Mouse (Mus musculus): ENCODE measurements around the gene Spsb4.

Gene Spsb4

DNA sequence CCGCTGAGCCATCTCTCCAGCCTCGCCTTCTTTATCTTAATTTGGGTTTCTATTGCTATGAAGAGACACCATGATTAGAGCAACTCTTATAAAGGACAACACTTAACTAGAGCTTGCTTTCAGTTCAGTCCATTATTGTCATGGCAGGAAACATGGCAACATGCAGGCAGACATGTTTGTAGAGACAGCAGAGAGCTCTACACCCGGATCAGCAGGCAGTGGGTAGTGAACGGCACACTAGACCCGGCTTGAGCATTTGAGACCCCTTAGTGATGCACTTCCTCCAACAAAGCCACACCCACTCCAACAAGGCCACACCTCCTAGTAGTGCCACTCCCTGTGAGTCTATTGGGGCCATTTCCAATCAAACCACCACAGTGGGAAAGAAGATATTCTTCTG, 3.7 kb upstream of the Spsb4 start:
- ChIA-PET CTCF (interaction anchor here in 3 of 4 experiments (0.7 to 1.3 kb wide), 3 partner anchors 62 to 247 kb away, joined by 3 to 4 read pairs (median 3); no protein-coding TSS in a partner anchor), POLR2A (interaction anchor here in 1 of 4 experiments (1.2 kb wide), 1 partner anchor 26 kb away, joined by 3 read pairs; no protein-coding TSS in a partner anchor)

DNA sequence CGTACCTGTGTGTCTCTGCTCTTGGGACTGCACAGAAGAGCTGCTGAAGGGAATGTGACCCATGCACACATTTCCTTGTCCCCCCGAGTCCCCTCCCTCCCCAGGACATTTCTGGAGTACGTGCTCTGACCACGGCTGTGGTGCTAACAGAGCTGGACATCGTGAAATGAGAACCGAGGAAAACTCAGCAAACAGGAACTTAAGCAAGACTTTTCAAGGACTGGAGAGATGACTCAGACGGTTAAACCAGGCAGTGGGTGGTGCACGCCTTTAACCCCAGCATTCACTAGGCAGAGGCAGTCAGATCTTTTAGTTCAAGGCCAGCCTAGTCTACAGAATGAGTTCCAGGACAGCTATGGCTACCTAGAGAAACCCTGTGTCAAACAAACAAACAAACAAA, 1.5 kb upstream of the Spsb4 start:
- CTCF ChIA-PET = no interaction called here

DNA sequence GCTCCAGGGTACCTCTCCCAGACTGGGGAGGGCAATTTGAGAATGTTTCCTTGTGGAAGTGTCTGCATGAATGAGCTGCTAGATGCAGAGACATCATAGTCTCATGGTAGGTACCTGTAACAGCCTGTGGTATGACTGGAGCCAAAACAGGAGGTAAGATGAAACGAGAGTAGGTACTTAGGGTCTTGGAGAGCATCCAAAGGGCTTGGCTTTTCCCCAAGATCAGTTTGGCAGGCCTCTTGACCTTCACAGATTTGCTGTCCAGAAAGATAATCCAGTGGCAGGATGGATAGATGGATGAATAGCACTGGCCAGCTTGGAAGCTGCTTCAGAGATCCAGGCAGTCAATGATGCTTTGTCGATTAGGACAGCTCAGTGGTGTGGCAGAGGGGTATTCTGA, 1.0 kb upstream of the Spsb4 start:
- ChIA-PET POLR2A (interaction anchor here in 3 of 4 experiments (0.6 to 1.6 kb wide), 4 partner anchors 9 to 131 kb away, joined by 3 to 5 read pairs (median 4); no protein-coding TSS in a partner anchor), CTCF (interaction anchor here (1.1 to 2.6 kb wide), 6 partner anchors 57 to 131 kb away, joined by 3 to 13 read pairs (median 6); no protein-coding TSS in a partner anchor)

More for the DNA sequence above, 1.5 kb upstream of the Spsb4 start:
- POLR2A ChIA-PET = interaction anchor here in 3 of 4 experiments (0.6 to 1.5 kb wide), 4 partner anchors 10 to 131 kb away, joined by 3 to 4 read pairs (median 4); no protein-coding TSS in a partner anchor

DNA sequence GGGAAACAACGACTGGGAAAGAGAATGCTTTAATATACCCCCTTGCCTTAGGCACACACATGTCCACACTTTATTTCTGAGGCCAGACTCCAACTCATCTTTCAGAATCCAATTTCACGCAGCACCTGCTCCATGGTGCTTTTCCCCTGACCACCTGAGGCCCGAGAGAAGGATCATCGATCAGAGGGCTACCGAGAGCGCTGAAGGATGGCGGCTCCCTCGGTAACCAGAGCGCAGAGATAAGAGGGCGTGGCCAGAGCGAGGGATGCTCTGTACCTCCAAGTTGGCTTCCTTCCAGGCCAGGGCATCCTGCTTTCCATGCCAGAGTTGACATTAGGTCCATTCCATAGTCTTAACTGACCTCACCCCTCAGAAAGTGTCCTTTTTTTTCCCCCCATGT, 588 bp upstream of the Spsb4 start:
- ChIA-PET CTCF (interaction anchor here (0.5 to 2.6 kb wide), 14 partner anchors 8 to 143 kb away, joined by 3 to 13 read pairs (median 4); no protein-coding TSS in a partner anchor), POLR2A (interaction anchor here (0.7 to 1.6 kb wide), 13 partner anchors 8 to 1544 kb away, joined by 3 to 5 read pairs (median 3); partner anchors contain the start of gene Slc25a36 (in 1 of the 4))

DNA sequence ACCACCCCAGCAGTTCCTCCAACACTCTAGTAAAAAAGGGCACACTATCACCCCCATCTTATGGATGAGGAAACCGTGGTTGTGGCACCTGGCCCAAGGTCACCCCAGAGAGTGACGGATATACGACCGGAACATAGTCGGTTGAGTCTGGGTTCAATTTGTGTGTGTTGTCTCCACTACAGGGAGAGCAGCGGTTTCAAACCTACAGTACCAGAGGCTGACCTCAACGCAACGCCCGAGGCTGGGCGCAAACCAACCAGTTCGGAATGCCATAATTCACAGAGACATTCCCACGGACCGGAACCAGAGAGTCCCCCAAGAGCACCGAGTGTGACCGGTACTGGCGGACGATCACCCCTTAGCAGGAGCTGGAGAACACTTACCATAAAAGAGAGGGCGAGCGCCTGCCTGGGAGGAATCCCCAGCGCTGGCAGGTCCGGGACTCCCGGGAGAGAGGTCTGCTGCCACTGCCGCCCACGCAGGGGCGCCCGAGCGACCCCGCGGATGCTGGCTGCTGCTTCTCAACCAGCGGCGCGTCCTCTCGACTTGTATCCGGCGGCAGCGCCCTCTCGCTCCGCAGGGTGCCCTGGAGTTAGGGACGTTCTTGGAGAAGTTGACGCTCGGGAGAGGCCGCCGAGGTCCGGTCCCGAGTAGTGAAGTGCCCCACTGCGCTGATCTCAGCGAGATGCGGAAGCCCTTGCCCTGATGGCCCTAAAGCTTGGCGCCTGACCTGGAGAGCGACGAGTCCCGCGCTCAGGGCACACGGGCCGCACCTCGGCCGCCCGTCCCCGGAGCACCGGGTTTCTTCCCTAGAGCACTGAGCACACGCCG, 617 bp downstream of the Spsb4 start:
- POLR2A ChIA-PET = interaction anchor here (0.7 to 1.6 kb wide), 23 partner anchors 9 to 1545 kb away, joined by 3 to 9 read pairs (median 3); partner anchors contain the start of gene Slc25a36 (in 1 of the 4)
- CTCF ChIA-PET = interaction anchor here (0.6 to 2.6 kb wide), 20 partner anchors 10 to 144 kb away, joined by 3 to 13 read pairs (median 4); no protein-coding TSS in a partner anchor

DNA sequence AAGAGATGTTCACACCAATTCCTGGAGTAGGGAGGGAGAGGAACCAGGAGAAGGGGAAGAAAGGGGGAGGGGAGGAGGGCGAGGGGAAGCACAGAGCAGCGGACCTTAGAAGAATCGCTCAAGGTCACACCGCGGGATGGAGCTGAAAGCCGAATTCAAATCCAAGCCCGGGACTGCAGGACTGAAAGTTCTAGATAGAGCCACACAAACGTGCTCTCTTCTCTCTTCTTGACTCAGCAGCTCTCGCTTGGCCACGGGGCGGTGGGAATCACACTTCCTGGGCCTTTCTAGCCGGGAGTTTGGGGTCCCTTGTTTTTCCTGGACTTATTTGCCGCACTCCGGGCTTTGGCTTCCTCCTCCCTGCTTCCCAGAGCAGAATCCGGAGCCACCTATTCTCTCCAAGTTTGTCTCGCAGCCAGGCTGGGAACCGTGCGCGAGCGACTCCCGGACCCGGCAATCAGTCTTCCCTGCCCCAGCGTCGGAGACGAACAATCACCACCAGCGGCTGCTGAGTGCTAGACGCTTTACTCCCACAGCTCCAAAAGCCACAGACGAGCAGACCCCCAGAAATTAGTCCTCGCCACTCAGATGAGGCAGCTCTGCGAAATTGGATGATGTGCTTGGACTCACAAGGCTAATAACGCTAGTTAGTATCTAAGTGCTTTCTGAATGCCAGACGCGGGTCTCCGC, 1.4 kb downstream of the Spsb4 start:
- POLR2A ChIA-PET = interaction anchor here in 3 of 4 experiments (0.7 to 1.3 kb wide), 6 partner anchors 16 to 97 kb away, joined by 3 to 4 read pairs (median 3); partner anchors contain the start of gene Slc25a36 (in 1 of the 3)
- CTCF ChIA-PET = interaction anchor here in 2 of 4 experiments (0.8 to 2.6 kb wide), 4 partner anchors 10 to 128 kb away, joined by 3 to 9 read pairs (median 4); no protein-coding TSS in a partner anchor

DNA sequence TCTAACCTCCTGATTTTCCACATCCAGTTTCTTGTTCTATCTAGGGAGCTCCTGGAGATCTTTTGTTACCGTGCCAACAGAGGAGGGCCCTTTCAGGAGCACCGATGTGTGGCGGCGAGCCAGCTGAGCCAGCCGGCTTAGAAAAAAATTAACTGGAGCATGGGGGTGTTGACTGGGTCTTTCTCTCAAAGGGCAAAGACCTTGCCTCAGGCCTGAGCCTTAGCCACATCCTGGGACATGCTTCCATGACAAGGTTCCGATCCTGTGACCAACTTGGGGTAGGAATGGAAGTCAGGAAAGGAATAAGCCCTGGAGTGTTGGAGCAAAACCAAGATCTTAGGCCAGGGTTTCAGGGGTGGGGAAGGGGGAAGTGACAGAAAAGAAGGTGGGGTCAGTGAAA, 2.9 kb downstream of the Spsb4 start:
- CTCF ChIA-PET = interaction anchor here in 1 of 4 experiments (0.7 to 0.9 kb wide), 2 partner anchors 55 to 1276 kb away, joined by 3 to 4 read pairs; no protein-coding TSS in a partner anchor
- POLR2A ChIA-PET = no interaction called here

DNA sequence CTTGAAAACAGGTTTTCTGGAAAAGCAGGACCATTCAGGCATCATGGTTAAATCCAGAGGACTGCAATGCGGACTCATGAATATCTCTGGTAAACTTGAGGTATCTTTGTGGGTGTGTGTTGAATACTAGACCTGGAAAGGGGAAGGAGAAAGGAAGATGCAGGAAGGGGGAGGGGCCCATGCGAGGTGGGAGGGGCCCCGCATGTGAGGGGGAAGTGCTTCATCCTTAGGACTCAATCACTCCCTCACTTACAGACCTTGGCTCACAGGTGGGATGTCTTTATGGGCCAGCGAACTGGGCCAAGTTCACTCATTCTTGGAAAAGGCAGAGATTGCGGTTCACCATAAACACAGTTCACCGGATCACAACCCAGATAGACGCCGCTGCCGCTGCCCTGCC, 4.9 kb downstream of the Spsb4 start:
- ChIA-PET POLR2A (interaction anchor here in 2 of 4 experiments (1.0 to 1.5 kb wide), 4 partner anchors 12 to 632 kb away, joined by 3 to 4 read pairs (median 4); partner anchors contain the start of gene Slc25a36 (in 1 of the 2)), CTCF (interaction anchor here in 2 of 4 experiments (0.5 to 1.2 kb wide), 5 partner anchors 53 to 125 kb away, joined by 3 to 6 read pairs (median 3); no protein-coding TSS in a partner anchor)

DNA sequence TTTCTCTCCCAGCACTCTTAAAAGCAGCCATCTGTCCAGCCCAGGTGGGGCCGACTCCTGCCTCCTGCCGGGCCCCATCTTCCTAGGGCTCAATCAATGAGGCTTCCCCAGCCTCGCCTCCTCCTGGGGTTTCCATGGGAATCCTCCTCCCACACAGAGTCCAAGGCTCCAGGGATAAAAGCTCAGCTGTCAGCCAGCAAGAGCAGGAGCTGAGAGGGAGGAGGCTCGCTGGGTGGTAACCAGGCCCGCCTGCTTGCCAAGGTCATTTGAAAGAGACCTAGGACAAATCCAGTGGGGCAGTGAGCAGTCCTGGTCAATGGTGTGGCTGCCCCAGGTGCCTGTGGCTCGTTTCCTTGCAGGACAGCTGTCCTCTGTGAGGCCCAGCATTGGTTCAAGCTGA, 5.5 kb downstream of the Spsb4 start:
- POLR2A ChIA-PET = interaction anchor here in 3 of 4 experiments (0.5 to 1.5 kb wide), 7 partner anchors 12 to 632 kb away, joined by 3 to 9 read pairs (median 4); partner anchors contain the start of gene Slc25a36 (in 2 of the 3)
- CTCF ChIA-PET = interaction anchor here in 2 of 4 experiments (0.8 to 1.2 kb wide), 5 partner anchors 53 to 124 kb away, joined by 3 to 6 read pairs (median 4); no protein-coding TSS in a partner anchor

DNA sequence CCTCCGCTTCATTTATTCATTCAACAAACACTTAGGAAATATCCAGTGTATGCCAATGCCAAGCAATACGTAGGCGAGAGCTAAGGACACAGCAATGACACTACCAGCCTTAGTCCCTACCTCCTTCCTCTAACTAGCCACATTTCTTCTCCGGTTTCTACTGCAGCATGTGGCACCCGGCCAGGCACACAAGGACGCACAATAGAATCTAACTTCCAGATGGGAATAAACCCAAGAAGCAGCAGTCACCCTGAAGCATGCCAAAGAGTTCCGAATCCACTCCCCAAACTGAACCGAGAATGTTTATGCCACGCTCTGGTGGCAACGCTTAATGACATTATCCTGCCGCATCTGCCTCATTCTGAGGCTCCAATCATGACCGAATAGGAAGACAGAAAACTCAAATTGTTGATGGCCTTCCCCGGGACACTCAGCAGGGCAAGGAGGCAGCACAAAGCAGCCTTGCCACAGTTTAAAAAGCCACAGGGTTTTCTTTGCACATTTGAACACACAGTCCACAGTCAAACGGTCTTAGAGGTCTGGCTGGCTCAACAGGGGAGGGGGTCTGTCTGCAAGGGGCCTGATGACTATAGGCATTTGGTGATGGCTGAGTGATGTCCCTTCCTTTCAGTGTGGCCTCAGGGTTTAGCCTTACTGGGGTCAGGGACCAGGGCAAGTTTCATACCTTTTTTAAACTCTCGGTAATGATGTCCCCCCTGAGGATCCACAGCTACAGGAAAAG, 7.0 kb downstream of the Spsb4 start:
- CTCF ChIA-PET = no interaction called here
- POLR2A ChIA-PET = no interaction called here

DNA sequence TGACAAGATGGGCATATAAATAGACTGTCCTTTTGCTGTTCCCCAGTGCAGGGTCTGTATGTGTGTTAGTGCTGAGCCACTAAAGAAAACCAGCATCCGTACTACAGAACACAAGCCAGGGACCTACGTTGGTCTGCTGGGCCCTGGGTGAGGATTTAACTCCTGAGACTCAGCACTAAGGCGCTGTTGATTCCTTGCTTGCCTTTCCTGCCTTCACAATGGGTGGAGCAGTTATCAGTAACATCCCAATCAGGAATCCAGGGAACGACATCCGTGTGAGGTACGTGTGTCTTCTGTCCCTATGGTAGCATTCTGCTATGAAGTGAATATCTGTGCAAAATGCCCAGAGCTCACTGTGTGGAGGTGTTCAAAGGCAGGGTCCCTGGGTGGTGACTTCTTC, 8.2 kb downstream of the Spsb4 start:
- ChIA-PET CTCF (interaction anchor here in 1 of 4 experiments (1.2 kb wide), 1 partner anchor 94 kb away, joined by 3 read pairs; no protein-coding TSS in a partner anchor), POLR2A (interaction anchor here in 1 of 4 experiments (1.1 kb wide), 1 partner anchor 10 kb away, joined by 3 read pairs; no protein-coding TSS in a partner anchor)

DNA sequence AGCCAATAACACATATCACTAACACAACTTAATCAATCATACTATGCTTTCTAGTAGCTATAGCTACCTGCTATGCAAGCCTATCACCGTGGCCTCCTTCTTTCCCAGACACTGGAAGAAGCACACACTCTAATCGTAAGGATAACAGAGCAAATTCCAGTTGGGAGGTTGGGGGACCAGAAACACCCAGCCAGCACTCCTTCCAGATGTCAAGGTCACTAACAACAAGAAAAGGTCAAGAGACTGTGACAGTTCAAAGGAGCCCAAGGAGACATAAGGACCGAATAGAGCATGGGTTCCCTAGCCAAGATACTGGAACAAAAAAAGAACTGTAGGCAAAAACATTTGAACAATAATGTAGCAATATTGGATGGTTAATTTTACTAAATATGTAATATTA, 13.9 kb downstream of the Spsb4 start:
- ChIA-PET CTCF (no interaction called here), POLR2A (no interaction called here)

DNA sequence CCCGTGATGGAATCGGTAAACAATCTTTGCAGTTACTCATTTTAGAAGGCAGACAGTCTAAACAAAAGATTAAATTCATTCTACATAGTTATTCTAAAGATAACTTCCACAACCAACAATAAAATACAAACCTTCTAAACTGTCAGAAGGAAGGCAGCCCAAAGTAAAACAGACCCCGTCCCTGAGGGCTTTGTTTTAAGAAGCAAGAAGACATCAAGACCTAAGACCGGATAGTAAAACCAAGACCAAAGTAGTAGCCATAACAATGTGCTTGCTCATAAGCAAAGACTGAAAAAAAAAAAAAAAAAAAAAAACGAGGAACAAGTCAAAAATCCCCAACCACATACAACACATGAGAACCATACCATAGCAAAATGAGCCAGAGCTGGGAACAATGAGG, 15.5 kb downstream of the Spsb4 start:
- CTCF ChIA-PET = no interaction called here

DNA sequence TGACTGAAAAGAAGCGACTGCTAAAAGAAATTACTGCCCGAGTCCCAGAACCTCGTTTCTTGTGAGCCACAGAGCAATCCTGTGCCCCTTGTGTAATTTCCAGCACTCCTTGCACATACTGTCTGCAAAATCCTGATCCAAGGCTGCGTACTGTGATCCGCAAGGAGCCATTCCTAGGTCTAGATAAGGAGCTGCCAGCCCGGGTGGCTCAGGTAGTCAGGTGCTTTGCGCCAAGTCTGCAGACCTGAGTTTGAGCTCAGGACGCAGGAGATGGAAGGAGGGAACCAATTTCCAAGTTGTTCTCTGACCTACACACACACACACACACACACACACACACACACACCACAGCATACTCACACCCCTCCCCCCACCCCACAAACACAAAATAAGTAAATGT, 16.0 kb downstream of the Spsb4 start:
- ChIA-PET CTCF (interaction anchor here in 1 of 4 experiments (0.6 kb wide), 1 partner anchor 212 kb away, joined by 3 read pairs; no protein-coding TSS in a partner anchor), POLR2A (interaction anchor here in 1 of 4 experiments (0.6 kb wide), 1 partner anchor 103 kb away, joined by 3 read pairs; no protein-coding TSS in a partner anchor)

More for the DNA sequence above, 15.5 kb downstream of the Spsb4 start:
- POLR2A ChIA-PET = interaction anchor here in 2 of 4 experiments (0.6 to 0.7 kb wide), 4 partner anchors 21 to 1762 kb away, joined by 3 to 7 read pairs (median 4); no protein-coding TSS in a partner anchor

DNA sequence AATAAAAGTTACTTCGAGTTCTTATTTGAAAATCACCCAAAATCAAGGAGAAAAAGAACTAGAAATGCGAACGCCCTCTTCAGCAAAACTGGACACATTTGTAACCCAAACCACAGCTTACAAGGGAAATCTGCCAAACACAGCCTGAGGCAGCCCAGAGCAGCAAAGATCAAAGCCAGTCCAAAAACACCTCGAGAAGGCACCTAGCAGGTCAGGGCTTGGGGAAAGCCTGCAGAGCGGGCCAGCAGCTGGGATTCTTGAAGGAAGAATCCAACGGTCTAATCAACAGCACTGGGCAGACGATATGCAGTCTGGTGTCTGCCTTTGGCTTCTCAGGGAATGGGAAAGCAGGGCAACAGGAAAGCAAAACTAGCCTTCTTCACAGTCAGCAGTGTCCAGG, 16.6 kb downstream of the Spsb4 start:
- ChIA-PET POLR2A (interaction anchor here in 2 of 4 experiments (0.6 to 1.6 kb wide), 3 partner anchors 11 to 104 kb away, joined by 3 to 4 read pairs (median 3); partner anchors contain the start of gene Spsb4 (in 1 of the 2)), CTCF (interaction anchor here in 3 of 4 experiments (0.6 to 1.3 kb wide), 3 partner anchors 41 to 212 kb away, joined by 3 read pairs; no protein-coding TSS in a partner anchor)

DNA sequence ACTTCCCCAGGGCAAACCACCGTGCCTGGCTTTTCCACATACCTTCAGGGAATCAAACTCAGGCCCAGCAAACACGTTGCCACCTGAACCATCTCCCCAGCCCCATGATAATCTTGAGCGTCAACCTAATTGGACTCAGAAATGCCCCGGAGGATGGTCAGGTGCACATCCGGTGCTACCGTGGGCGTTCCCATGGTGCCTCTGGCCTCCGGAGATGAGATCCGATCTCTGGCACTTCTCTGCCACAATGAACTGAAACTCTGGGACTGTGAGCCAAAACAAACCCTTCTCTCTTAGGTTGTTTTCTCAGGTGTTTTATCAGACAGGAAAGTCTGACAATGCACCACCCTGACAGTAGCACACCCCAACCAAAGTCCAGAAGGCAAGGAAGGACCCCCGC, 17.2 kb downstream of the Spsb4 start:
- CTCF ChIA-PET = interaction anchor here in 2 of 4 experiments (0.8 to 1.3 kb wide), 2 partner anchors 41 kb away, joined by 3 read pairs; no protein-coding TSS in a partner anchor
- POLR2A ChIA-PET = interaction anchor here in 2 of 4 experiments (0.6 to 1.6 kb wide), 3 partner anchors 12 to 69 kb away, joined by 3 to 4 read pairs (median 3); partner anchors contain the start of gene Spsb4 (in 1 of the 2)

DNA sequence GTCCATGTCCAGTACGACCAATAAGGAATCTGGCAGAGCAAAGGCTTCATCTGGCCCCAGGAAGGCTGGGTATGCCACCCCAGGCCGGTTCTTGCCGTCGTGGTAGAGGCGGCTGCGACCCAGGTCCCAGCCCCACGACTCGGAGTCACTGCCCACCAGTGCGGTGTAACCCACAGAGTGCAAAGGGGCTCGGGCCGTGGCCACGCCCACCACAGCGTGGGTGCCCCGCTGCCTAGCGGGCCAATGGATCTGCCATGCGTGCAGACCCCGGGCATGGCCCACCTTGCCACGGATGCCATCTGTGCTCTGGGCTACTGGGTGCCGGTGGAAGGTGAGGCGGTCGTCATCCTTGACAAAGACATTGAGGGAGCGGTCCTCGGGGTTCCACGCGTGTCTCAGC, 22.9 kb downstream of the Spsb4 start:
- ChIA-PET CTCF (interaction anchor here in 1 of 4 experiments (0.6 kb wide), 1 partner anchor 87 kb away, joined by 3 read pairs; no protein-coding TSS in a partner anchor), POLR2A (interaction anchor here in 1 of 4 experiments (0.6 to 0.9 kb wide), 3 partner anchors 26 to 118 kb away, joined by 3 read pairs; no protein-coding TSS in a partner anchor)
